Mouse (Mus musculus) myocyte (in vitro differentiated cells): ENCODE data around the gene Rmdn2. TPM values are rescaled to one million over a fixed set of nuclear protein-coding genes. Genes with fewer than 3 reads are reported as not detected.

ENCODE experiments used
- H3K27me3 ChIP-seq: one replicate; pipeline ENCODE4 v1.6.1; 2011; ENCODE audit not compliant: control insufficient read depth, insufficient read depth, insufficient read length
- H3K36me3 ChIP-seq: one replicate; pipeline ENCODE4 v1.6.1; 2011; ENCODE audit not compliant: control insufficient read depth, insufficient read depth
- H3K4me2 ChIP-seq: one replicate; pipeline ENCODE4 v1.6.1; 2011; ENCODE audit warnings: low read depth, control low read depth
- H3K4me3 ChIP-seq: one replicate; pipeline ENCODE4 v1.5.1; 2011; ENCODE audit warnings: mild to moderate bottlenecking, control low read depth, moderate library complexity
- H3K79me2 ChIP-seq: one replicate; pipeline ENCODE4 v1.6.1; 2011; ENCODE audit not compliant: control insufficient read depth, insufficient read depth
- H3ac ChIP-seq: one replicate; pipeline ENCODE4 v1.6.1; 2011; ENCODE audit not compliant: control insufficient read depth, insufficient read length
- CEBPB ChIP-seq: IDR thresholded peaks from 2 replicates; pipeline ENCODE4 v1.6.1; 2011; ENCODE audit warnings: mild to moderate bottlenecking, moderate library complexity; ENCODE audit not compliant: poor library complexity, insufficient read depth, severe bottlenecking
- E2F4 ChIP-seq: IDR thresholded peaks from one replicate; pipeline ENCODE4 v1.6.1; 2011; ENCODE audit warnings: mild to moderate bottlenecking, control low read depth, moderate library complexity; ENCODE audit not compliant: insufficient read depth
- MAX ChIP-seq: IDR thresholded peaks from one replicate; pipeline ENCODE4 v1.6.1; 2011; ENCODE audit warnings: low read depth, mild to moderate bottlenecking, control low read depth
- MYOD1 ChIP-seq, 3 experiments: IDR thresholded peaks; one replicate each; pipeline ENCODE4 v1.6.1; 2011; ENCODE audit warnings: control low read depth in 2 of 3, low read depth in 2 of 3, mild to moderate bottlenecking in 2 of 3, moderate library complexity in 1 of 3; ENCODE audit not compliant: insufficient read length in 2 of 3, control insufficient read depth in 1 of 3
- MYOG ChIP-seq, 3 experiments: IDR thresholded peaks; one replicate each; pipeline ENCODE4 v1.6.1; 2011; ENCODE audit warnings: control low read depth in 2 of 3, low read depth in 2 of 3, mild to moderate bottlenecking in 2 of 3; ENCODE audit not compliant: insufficient read length in 2 of 3, control insufficient read depth in 1 of 3, insufficient read depth in 1 of 3
- POLR2A ChIP-seq: IDR thresholded peaks from one replicate; pipeline ENCODE4 v1.6.1; 2011; ENCODE audit warnings: low read depth, mild to moderate bottlenecking, control low read depth, moderate library complexity; ENCODE audit not compliant: insufficient read length
- POLR2AphosphoS2 ChIP-seq: IDR thresholded peaks from one replicate; pipeline ENCODE4 v1.6.1; 2011; ENCODE audit warnings: low read depth, control low read depth; ENCODE audit not compliant: insufficient read length
- REST ChIP-seq: IDR thresholded peaks from one replicate; pipeline ENCODE4 v1.6.1; 2011; ENCODE audit warnings: mild to moderate bottlenecking, control low read depth, moderate library complexity; ENCODE audit not compliant: insufficient read depth, insufficient read length
- SRF ChIP-seq: IDR thresholded peaks from one replicate; pipeline ENCODE4 v1.6.1; 2011; ENCODE audit warnings: low read depth; ENCODE audit not compliant: control insufficient read depth, insufficient read length
- TCF12 ChIP-seq: IDR thresholded peaks from one replicate; pipeline ENCODE4 v1.6.1; 2011; ENCODE audit warnings: mild to moderate bottlenecking, control low read depth; ENCODE audit not compliant: poor library complexity, insufficient read depth, severe bottlenecking
- TCF3 ChIP-seq: IDR thresholded peaks from one replicate; pipeline ENCODE4 v1.6.1; 2011; ENCODE audit warnings: low read depth, control low read depth; ENCODE audit not compliant: insufficient read length
- USF1 ChIP-seq: IDR thresholded peaks from one replicate; pipeline ENCODE4 v1.6.1; 2011; ENCODE audit warnings: low read depth, mild to moderate bottlenecking, control low read depth, moderate library complexity
- polyA plus RNA-seq: library from polyadenylated mRNA; unstranded; fragments of >200 nt; fragmentation: generic; extraction: Trizol; gene quantifications from one replicate; pipeline ENCODE4 v1.2.1, GENCODE M21; 2012; ENCODE audit warnings: missing spikeins

Gene Rmdn2
- polyA plus RNA-seq, 1 experiment = 1.6 TPM

DNA sequence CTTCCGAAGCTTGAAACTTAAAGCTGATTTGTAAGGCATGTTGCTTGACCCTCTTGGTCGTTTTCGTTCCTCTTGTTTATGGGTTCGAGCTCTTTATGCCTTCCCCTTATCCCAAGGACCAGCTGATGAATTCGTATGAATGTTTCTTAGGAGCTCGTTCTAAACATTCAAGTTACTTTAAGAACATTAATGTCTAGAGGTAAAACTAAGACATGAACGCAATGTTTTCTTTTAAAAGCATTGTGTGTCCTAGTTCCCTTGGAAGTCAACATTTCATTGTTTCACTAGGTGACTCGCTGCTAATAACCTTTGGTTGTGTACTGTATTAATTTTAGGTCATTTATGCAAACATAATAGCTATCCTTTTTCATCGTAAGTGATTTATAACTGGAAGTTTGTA lies 4.2 kb downstream of the Rmdn2 start:
- H3K36me3 ChIP-seq = no peaks in the 10 kb centered on the region
- TF ChIP-seq E2F4 (no peak), CEBPB (no peak), REST (no peak), MYOG (IDR thresholded peaks at IDR 0.05; ENCODE audit: control insufficient read depth in 1 of 3, insufficient read depth in 1 of 3, insufficient read length in 2 of 3, low read depth in 2 of 3) (no peak), TCF3 (no peak), POLR2A (no peak), SRF (no peak), MAX (no peak), TCF12 (no peak), MYOD1 (IDR thresholded peaks at IDR 0.05; ENCODE audit: control insufficient read depth in 1 of 3, insufficient read length in 2 of 3, low read depth in 2 of 3) (no peak), POLR2AphosphoS2 (no peak), USF1 (no peak)
- H3K4me2 ChIP-seq = peak overlapping the region; percentile 76
- H3K27me3 ChIP-seq = no peaks in the 10 kb centered on the region
- H3K4me3 ChIP-seq = peak overlapping the region; percentile 49
- H3K79me2 ChIP-seq = no peaks in the 10 kb centered on the region
- H3ac ChIP-seq = peak overlapping the region; percentile 26

- H3K4me2 ChIP-seq = no peak overlapping the region
- TF ChIP-seq POLR2AphosphoS2 = no peak
- no peak for TF ChIP-seq E2F4
- no peak for TF ChIP-seq MYOD1 (IDR thresholded peaks at IDR 0.05; ENCODE audit: control insufficient read depth in 1 of 3, insufficient read length in 2 of 3, low read depth in 2 of 3)
- no peak for TF ChIP-seq USF1
- TF ChIP-seq MAX = no peak
- TF ChIP-seq POLR2A = no peak
- no peak for TF ChIP-seq TCF3
- TF ChIP-seq TCF12 = no peak
- no peak for TF ChIP-seq MYOG (IDR thresholded peaks at IDR 0.05; ENCODE audit: control insufficient read depth in 1 of 3, insufficient read depth in 1 of 3, insufficient read length in 2 of 3, low read depth in 2 of 3)
- no peak for TF ChIP-seq REST
- no peak for TF ChIP-seq CEBPB
- no peak for TF ChIP-seq SRF
- H3K4me3 ChIP-seq = no peak overlapping the region
- no peaks in the 10 kb centered on the region for H3K36me3 ChIP-seq
- no peaks in the 10 kb centered on the region for H3K79me2 ChIP-seq
- H3ac ChIP-seq = no peak overlapping the region
- no peaks in the 10 kb centered on the region for H3K27me3 ChIP-seq
Measured at GRCm38 (mm10) chr17:79616621-79617020, 5.0 kb downstream of the Rmdn2 start.

- H3K27me3 ChIP-seq = no peaks in the 10 kb centered on the region
- no peak for TF ChIP-seq USF1
- no peak for TF ChIP-seq MAX
- no peak for TF ChIP-seq MYOG (IDR thresholded peaks at IDR 0.05; ENCODE audit: control insufficient read depth in 1 of 3, insufficient read depth in 1 of 3, insufficient read length in 2 of 3, low read depth in 2 of 3)
- no peak for TF ChIP-seq CEBPB
- TF ChIP-seq TCF3 = no peak
- no peak for TF ChIP-seq E2F4
- TF ChIP-seq TCF12 = no peak
- TF ChIP-seq POLR2AphosphoS2 = no peak
- TF ChIP-seq SRF = no peak
- H3K4me3 ChIP-seq = no peak overlapping the region
- no peak overlapping the region for H3K4me2 ChIP-seq
- H3K79me2 ChIP-seq = no peaks in the 10 kb centered on the region
- H3ac ChIP-seq = no peak overlapping the region
- H3K36me3 ChIP-seq = no peaks in the 10 kb centered on the region
Measured at GRCm38 (mm10) chr17:79618455-79618854, 6.8 kb downstream of the Rmdn2 start.

DNA sequence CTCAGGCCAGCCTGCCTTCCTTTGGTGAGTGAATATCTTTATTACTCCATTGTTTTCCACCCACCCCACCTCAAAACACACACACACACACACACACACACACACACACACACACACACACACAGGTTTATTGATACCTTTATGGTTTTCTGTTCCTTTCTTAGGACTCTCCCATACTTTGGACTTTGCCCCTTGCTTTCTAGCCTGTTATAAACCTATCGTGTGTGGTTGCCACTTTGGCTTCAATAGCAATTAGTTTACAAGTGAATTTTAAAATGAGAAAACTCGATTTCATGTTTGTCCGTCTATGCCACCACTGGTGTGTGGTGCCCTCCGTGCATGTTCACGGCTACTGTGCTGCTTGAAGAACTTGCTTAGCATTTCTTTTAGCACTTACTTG lies 7.3 kb downstream of the Rmdn2 start:
- H3K4me3 ChIP-seq = no peak overlapping the region
- no peaks in the 10 kb centered on the region for H3K36me3 ChIP-seq
- H3K27me3 ChIP-seq = no peaks in the 10 kb centered on the region
- H3K4me2 ChIP-seq = no peak overlapping the region
- H3ac ChIP-seq = no peak overlapping the region
- H3K79me2 ChIP-seq = no peaks in the 10 kb centered on the region
- TF ChIP-seq MYOD1 (IDR thresholded peaks at IDR 0.05; ENCODE audit: control insufficient read depth in 1 of 3, insufficient read length in 2 of 3, low read depth in 2 of 3) (no peak), POLR2A (no peak), MYOG (IDR thresholded peaks at IDR 0.05; ENCODE audit: control insufficient read depth in 1 of 3, insufficient read depth in 1 of 3, insufficient read length in 2 of 3, low read depth in 2 of 3) (no peak), USF1 (no peak), MAX (no peak), REST (no peak), TCF12 (no peak), CEBPB (no peak), TCF3 (no peak)
